Mouse (Mus musculus): ENCODE data around the gene Kncn.

Gene Kncn

GRCm38 (mm10) chr4:115884022-115884421, at the start of gene Kncn:
Kncn (plus strand) TSS chr4:115884400.
- DNase-seq (ENCODE audit: low spot score) = no peak

GRCm38 (mm10) chr4:115835576-115835975, 48.6 kb upstream of the Kncn start:
- no peak for DNase-seq (ENCODE audit: low spot score)

- DNase-seq (ENCODE audit: low spot score) = no peak
These were observed 46.0 kb upstream of the Kncn start for GRCm38 (mm10) chr4:115838196-115838595.

GRCm38 (mm10) chr4:115838696-115839641, 45.2 kb upstream of the Kncn start, which contains the start of gene Mknk1:
Mknk1 (plus strand) TSS chr4:115839198.
- DNase-seq (ENCODE audit: low spot score) = peak; percentile 77

GRCm38 (mm10) chr4:115839956-115840355, 44.2 kb upstream of the Kncn start:
- DNase-seq (ENCODE audit: low spot score) = no peak

GRCm38 (mm10) chr4:115840842-115841241, 43.4 kb upstream of the Kncn start:
- DNase-seq (ENCODE audit: low spot score) = no peak

GRCm38 (mm10) chr4:115846656-115847055, 37.5 kb upstream of the Kncn start:
- DNase-seq (ENCODE audit: low spot score) = no peak

- peak; percentile 44 for DNase-seq (ENCODE audit: low spot score)
These were observed 36.8 kb upstream of the Kncn start for GRCm38 (mm10) chr4:115847377-115847776.

GRCm38 (mm10) chr4:115848083-115848482, 36.1 kb upstream of the Kncn start:
- DNase-seq (ENCODE audit: low spot score) = no peak

- no peak for DNase-seq (ENCODE audit: low spot score)
These were observed 35.1 kb upstream of the Kncn start for GRCm38 (mm10) chr4:115848990-115849677.

GRCm38 (mm10) chr4:115850111-115850510, 34.1 kb upstream of the Kncn start:
- no peak for DNase-seq (ENCODE audit: low spot score)

GRCm38 (mm10) chr4:115850631-115851030, 33.6 kb upstream of the Kncn start:
- DNase-seq (ENCODE audit: low spot score) = no peak

- DNase-seq (ENCODE audit: low spot score) = no peak
These were observed 32.6 kb upstream of the Kncn start for GRCm38 (mm10) chr4:115851569-115851968.

- DNase-seq (ENCODE audit: low spot score) = no peak
These were observed 29.1 kb upstream of the Kncn start for GRCm38 (mm10) chr4:115855100-115855499.

- no peak for DNase-seq (ENCODE audit: low spot score)
These were observed 28.6 kb upstream of the Kncn start for GRCm38 (mm10) chr4:115855609-115856008.

GRCm38 (mm10) chr4:115856282-115856681, 27.9 kb upstream of the Kncn start:
- DNase-seq (ENCODE audit: low spot score) = no peak

- no peak for DNase-seq (ENCODE audit: low spot score)
These were observed 26.8 kb upstream of the Kncn start for GRCm38 (mm10) chr4:115857293-115857883.

- no peak for DNase-seq (ENCODE audit: low spot score)
These were observed 20.8 kb upstream of the Kncn start for GRCm38 (mm10) chr4:115863352-115863751.

GRCm38 (mm10) chr4:115863880-115864279, 20.3 kb upstream of the Kncn start:
- no peak for DNase-seq (ENCODE audit: low spot score)

GRCm38 (mm10) chr4:115869512-115870210, 14.5 kb upstream of the Kncn start:
- no peak for DNase-seq (ENCODE audit: low spot score)

GRCm38 (mm10) chr4:115873231-115873630, 11.0 kb upstream of the Kncn start:
- DNase-seq (ENCODE audit: low spot score) = no peak

GRCm38 (mm10) chr4:115878216-115878678, 6.0 kb upstream of the Kncn start:
- no peak for DNase-seq (ENCODE audit: low spot score)

Data from layer of hippocampus, adult 9-10 months (tissue).